Mouse (Mus musculus) limb, embryonic 13.5 days (tissue): Measurements from ENCODE around the gene Cuzd1. TPM values are rescaled to one million over a fixed set of nuclear protein-coding genes. Genes with fewer than 3 reads are reported as not detected.

Experiments used
- polyA plus RNA-seq: library from polyadenylated mRNA; unstranded; fragments of >200 nt; fragmentation: Nextera tagmentation; extraction: Ambion mirVana; gene quantifications from 2 replicates; pipeline ENCODE4 v1.2.1, GENCODE M21; 2015

Gene Cuzd1
- polyA plus RNA-seq, 1 experiment from 2014 or later = not detected

Other genes with a start within 250 kb of the Cuzd1 start
- gene 4933402N03Rik, start 176.0 kb downstream of the Cuzd1 start, polyA plus RNA-seq = not detected in 2 replicates
- not detected in 2 replicates for gene 5430419D17Rik, start 147.9 kb downstream of the Cuzd1 start, polyA plus RNA-seq
- gene Fam24b, start 7.2 kb upstream of the Cuzd1 start, polyA plus RNA-seq = not detected in 2 replicates
- not detected in 2 replicates for gene Fam24a, start 11.6 kb upstream of the Cuzd1 start, polyA plus RNA-seq
- gene 2310057M21Rik, start 40.5 kb upstream of the Cuzd1 start, polyA plus RNA-seq = 24.8 and 25.0 TPM in 2 replicates
- 76.4 and 76.8 TPM in 2 replicates for gene Pstk, start 48.8 kb upstream of the Cuzd1 start, polyA plus RNA-seq
- 14.8 and 15.0 TPM in 2 replicates for gene Ikzf5, start 88.2 kb upstream of the Cuzd1 start, polyA plus RNA-seq
- 91.5 and 106 TPM in 2 replicates for gene Acadsb, start 88.3 kb upstream of the Cuzd1 start, polyA plus RNA-seq
- gene Hmx3, start 220.6 kb upstream of the Cuzd1 start, polyA plus RNA-seq = not detected in 2 replicates
- not detected in 2 replicates for gene Hmx2, start 226.5 kb upstream of the Cuzd1 start, polyA plus RNA-seq
- gene Bub3, start 237.9 kb upstream of the Cuzd1 start, polyA plus RNA-seq = 226 and 233 TPM in 2 replicates